Mouse (Mus musculus): ENCODE measurements around the gene Hoxb13. TPM values are rescaled to one million over a fixed set of nuclear protein-coding genes. Genes with fewer than 3 reads are reported as not detected.

Hoxb13 gene
- total and polyA plus RNA-seq, 2 experiments from 2014 or later: not detected

GRCm38 (mm10) chr11:96191132-96191531, 3.0 kb upstream of the Hoxb13 start:
- 6% methylated on average over 5 of the region's 5 CpGs for WGBS
- ATAC-seq (ENCODE audit: insufficient read depth, low read depth): no peak

GRCm38 (mm10) chr11:96194401-96194710, 240 bp downstream of the Hoxb13 start:
- WGBS: 3% methylated on average over 10 of the region's 10 CpGs
- H3K36me3 ChIP-seq (replicated peaks; ENCODE audit: control insufficient read depth, insufficient read depth, low read length): no peaks in the 10 kb centered on the region
- H3K27me3 ChIP-seq (ENCODE audit: control insufficient read depth, insufficient read depth, low read length): peaks cover 99% of the 10 kb centered on the region
- no peaks in the 10 kb centered on the region for H3K4me1 ChIP-seq (ENCODE audit: control insufficient read depth, insufficient read depth)
- no peak for TF ChIP-seq EP300 (IDR thresholded peaks at IDR 0.05; ENCODE audit: low read depth)
- no peak for TF ChIP-seq CTCF (IDR thresholded peaks at IDR 0.05; ENCODE audit: low read depth)
- no peak for DNase-seq (ENCODE audit: low spot score)
- no peak for ATAC-seq (ENCODE audit: insufficient read depth, low read depth)
- no peaks in the 10 kb centered on the region for H3K9me3 ChIP-seq (replicated peaks; ENCODE audit: control insufficient read depth, low read length)
- H3K4me3 ChIP-seq (ENCODE audit: low read depth, low read length): peak overlapping the region; percentile 8; the same call in 1 of the 2 replicates
- H3K9ac ChIP-seq (replicated peaks; ENCODE audit: low read depth, low read length): no peak overlapping the region
- H3K4me2 ChIP-seq (ENCODE audit: low read depth, low read length): no peak overlapping the region
- H3K27ac ChIP-seq (ENCODE audit: low read depth): no peak overlapping the region

More at GRCm38 (mm10) chr11:96191132-96191531, 3.0 kb upstream of the Hoxb13 start:
- Histone ChIP-seq H3K4me3 (ENCODE audit: low read depth, low read length) (no peak overlapping the region), H3K4me1 (ENCODE audit: control insufficient read depth, insufficient read depth) (no peaks in the 10 kb centered on the region), H3K9me3 (replicated peaks; ENCODE audit: control insufficient read depth, low read length) (no peaks in the 10 kb centered on the region), H3K27me3 (ENCODE audit: control insufficient read depth, insufficient read depth, low read length) (peaks cover 99% of the 10 kb centered on the region), H3K36me3 (replicated peaks; ENCODE audit: control insufficient read depth, insufficient read depth, low read length) (no peaks in the 10 kb centered on the region), H3K27ac (ENCODE audit: low read depth) (no peak overlapping the region), H3K4me2 (ENCODE audit: low read depth, low read length) (no peak overlapping the region), H3K9ac (replicated peaks; ENCODE audit: low read depth, low read length) (no peak overlapping the region)
- no peak for DNase-seq (ENCODE audit: low spot score)
- TF ChIP-seq CTCF (IDR thresholded peaks at IDR 0.05; ENCODE audit: low read depth) (no peak), EP300 (IDR thresholded peaks at IDR 0.05; ENCODE audit: low read depth) (no peak)

GRCm38 (mm10) chr11:96194961-96195640, 985 bp downstream of the Hoxb13 start:
- Histone ChIP-seq H3K27ac (ENCODE audit: low read depth) (no peak overlapping the region), H3K9me3 (replicated peaks; ENCODE audit: control insufficient read depth, low read length) (no peaks in the 10 kb centered on the region), H3K4me1 (ENCODE audit: control insufficient read depth, insufficient read depth) (no peaks in the 10 kb centered on the region), H3K9ac (replicated peaks; ENCODE audit: low read depth, low read length) (no peak overlapping the region), H3K4me2 (ENCODE audit: low read depth, low read length) (no peak overlapping the region), H3K4me3 (ENCODE audit: low read depth, low read length) (no peak overlapping the region), H3K27me3 (ENCODE audit: control insufficient read depth, insufficient read depth, low read length) (peaks cover 100% of the 10 kb centered on the region), H3K36me3 (replicated peaks; ENCODE audit: control insufficient read depth, insufficient read depth, low read length) (no peaks in the 10 kb centered on the region)
- WGBS: 7% methylated on average over 11 of the region's 11 CpGs
- DNase-seq (ENCODE audit: low spot score) (no peak), ATAC-seq (ENCODE audit: insufficient read depth, low read depth) (no peak)
- TF ChIP-seq EP300 (IDR thresholded peaks at IDR 0.05; ENCODE audit: low read depth) (no peak), CTCF (IDR thresholded peaks at IDR 0.05; ENCODE audit: low read depth) (no peak)

GRCm38 (mm10) chr11:96195769-96196280, 1.7 kb downstream of the Hoxb13 start:
- Histone ChIP-seq H3K9ac (replicated peaks; ENCODE audit: low read depth, low read length) (no peak overlapping the region), H3K4me2 (ENCODE audit: low read depth, low read length) (no peak overlapping the region), H3K27ac (ENCODE audit: low read depth) (no peak overlapping the region), H3K4me3 (ENCODE audit: low read depth, low read length) (no peak overlapping the region), H3K27me3 (ENCODE audit: control insufficient read depth, insufficient read depth, low read length) (peaks cover 100% of the 10 kb centered on the region), H3K9me3 (replicated peaks; ENCODE audit: control insufficient read depth, low read length) (no peaks in the 10 kb centered on the region), H3K4me1 (ENCODE audit: control insufficient read depth, insufficient read depth) (no peaks in the 10 kb centered on the region), H3K36me3 (replicated peaks; ENCODE audit: control insufficient read depth, insufficient read depth, low read length) (no peaks in the 10 kb centered on the region)
- WGBS: 5% methylated on average over 20 of the region's 20 CpGs
- no peak for TF ChIP-seq CTCF (IDR thresholded peaks at IDR 0.05; ENCODE audit: low read depth)
- TF ChIP-seq EP300 (IDR thresholded peaks at IDR 0.05; ENCODE audit: low read depth): no peak
- ATAC-seq (ENCODE audit: insufficient read depth, low read depth) (no peak), DNase-seq (ENCODE audit: low spot score) (no peak)

- no peaks in the 10 kb centered on the region for H3K9me3 ChIP-seq (replicated peaks; ENCODE audit: control insufficient read depth, low read length)
- WGBS: 2% methylated on average over 12 of the region's 12 CpGs
- H3K27me3 ChIP-seq (ENCODE audit: control insufficient read depth, insufficient read depth, low read length): peaks cover 100% of the 10 kb centered on the region
- no peaks in the 10 kb centered on the region for H3K4me1 ChIP-seq (ENCODE audit: control insufficient read depth, insufficient read depth)
- no peak overlapping the region for H3K4me3 ChIP-seq (ENCODE audit: low read depth, low read length)
- no peak overlapping the region for H3K9ac ChIP-seq (replicated peaks; ENCODE audit: low read depth, low read length)
- H3K4me2 ChIP-seq (ENCODE audit: low read depth, low read length): no peak overlapping the region
- ATAC-seq (ENCODE audit: insufficient read depth, low read depth) (no peak), DNase-seq (ENCODE audit: low spot score) (no peak)
- no peak overlapping the region for H3K27ac ChIP-seq (ENCODE audit: low read depth)
- no peaks in the 10 kb centered on the region for H3K36me3 ChIP-seq (replicated peaks; ENCODE audit: control insufficient read depth, insufficient read depth, low read length)
- TF ChIP-seq CTCF (IDR thresholded peaks at IDR 0.05; ENCODE audit: low read depth) (peak; percentile 31; the same call in 1 of the 2 replicates), EP300 (IDR thresholded peaks at IDR 0.05; ENCODE audit: low read depth) (no peak)
Observed at GRCm38 (mm10) chr11:96198642-96199041, 4.5 kb downstream of the Hoxb13 start.
